Mouse (Mus musculus): Measurements from ENCODE around the gene Nr1d1.

Nr1d1 gene

DNA sequence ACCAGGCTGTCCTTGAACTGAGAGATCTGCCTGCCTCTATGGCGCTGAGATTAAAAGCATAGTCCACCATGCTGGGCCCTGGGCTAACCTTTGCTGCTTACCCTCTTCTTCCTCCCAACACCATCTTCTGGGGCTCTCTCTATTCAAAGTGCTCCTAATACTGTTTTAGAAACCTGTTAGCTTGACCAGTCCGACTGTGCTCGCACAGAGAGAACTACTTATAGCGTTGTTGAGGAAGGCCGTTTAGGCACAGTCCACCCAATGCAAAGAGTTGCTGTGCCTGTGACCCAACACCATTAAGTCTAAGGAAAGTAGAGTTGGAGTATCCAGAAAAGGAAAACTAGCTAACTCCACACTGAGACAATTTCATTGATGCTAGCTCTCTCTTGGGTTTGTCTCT is 13.0 kb upstream of the Nr1d1 start:
- DNase-seq (ENCODE audit: low spot score), result no peak

DNA sequence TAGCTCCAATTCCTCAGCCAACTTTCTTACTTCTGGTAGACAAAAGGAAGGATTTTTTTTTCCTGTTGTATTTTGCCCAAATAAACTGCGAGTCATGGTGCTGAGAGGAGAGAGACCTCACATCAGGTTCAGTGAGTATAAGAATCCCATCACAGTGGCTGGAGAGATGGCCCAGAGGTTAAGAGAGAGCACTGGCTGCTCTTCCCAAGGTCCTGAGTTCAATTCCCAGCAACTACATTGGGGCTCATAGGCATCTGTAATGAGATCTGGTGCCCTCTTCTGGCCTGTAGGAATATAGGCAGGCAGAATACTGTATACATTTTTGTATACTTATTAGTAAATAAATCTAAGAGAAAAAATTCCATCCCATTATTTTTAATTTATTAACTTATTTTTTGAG is 12.6 kb upstream of the Nr1d1 start:
- peak; percentile 49 for DNase-seq (ENCODE audit: low spot score)

DNA sequence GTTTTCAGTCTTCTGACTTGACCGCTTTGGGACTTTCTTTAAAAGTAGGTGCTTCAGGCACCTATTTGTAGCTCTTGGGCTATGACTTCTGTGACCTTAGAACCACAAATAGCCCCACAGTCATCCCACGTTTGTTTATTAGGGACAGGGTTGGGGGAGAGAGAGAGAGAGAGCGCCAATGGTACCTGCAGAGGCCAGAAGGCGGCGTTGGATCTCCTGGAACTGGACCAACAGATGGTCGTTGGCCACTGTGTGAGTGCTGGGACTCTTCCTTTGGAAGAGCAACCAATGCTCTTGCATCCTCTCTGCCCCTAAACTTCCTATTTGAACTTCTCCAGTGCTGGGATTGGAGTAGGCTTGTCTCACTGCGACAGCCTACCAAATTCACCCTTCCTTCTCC is 12.1 kb upstream of the Nr1d1 start:
- no peak for DNase-seq (ENCODE audit: low spot score)

DNA sequence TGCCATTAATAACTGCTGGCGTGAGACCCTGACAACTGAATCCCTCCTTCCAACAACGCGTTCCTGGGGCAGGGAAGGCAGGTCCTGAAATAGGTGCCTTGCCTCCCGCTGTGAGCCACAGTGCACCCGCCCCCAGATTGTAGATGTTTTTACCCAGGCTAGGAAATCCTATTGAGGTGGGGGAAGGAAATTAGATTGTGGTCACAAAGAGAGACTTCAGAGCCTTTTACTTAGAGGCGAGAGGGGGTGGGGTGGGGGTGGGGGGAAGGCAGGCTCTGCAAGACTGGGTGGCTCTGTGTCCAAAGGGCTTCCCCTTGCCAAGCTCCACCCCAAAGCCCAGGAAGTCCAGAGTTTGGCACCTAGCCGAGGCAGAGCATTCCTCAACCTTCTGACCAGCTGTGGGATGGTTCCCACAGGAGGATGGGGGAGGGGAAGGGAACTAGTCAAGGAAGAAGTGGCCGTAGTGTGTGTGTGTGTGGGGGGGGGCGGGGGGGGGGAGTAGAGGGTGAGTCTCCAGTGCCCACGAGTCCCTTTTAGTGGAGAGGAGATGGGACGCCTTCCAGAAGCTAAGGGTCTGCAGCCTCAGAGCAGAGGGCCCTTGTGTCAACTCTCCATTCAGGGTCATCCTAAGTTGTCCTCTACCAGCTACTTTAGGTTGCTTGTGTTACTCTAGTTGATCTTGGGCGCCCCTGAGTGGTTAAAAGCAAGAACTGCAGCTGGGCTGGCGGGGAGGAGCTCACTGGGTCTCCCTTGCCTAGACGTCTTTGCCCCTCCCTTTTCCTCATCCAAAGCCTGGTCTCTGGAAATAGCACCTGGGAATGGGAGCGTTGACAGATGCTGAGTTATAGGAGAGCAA is 11.5 kb upstream of the Nr1d1 start:
- peak; percentile 100 for DNase-seq (ENCODE audit: low spot score)

DNA sequence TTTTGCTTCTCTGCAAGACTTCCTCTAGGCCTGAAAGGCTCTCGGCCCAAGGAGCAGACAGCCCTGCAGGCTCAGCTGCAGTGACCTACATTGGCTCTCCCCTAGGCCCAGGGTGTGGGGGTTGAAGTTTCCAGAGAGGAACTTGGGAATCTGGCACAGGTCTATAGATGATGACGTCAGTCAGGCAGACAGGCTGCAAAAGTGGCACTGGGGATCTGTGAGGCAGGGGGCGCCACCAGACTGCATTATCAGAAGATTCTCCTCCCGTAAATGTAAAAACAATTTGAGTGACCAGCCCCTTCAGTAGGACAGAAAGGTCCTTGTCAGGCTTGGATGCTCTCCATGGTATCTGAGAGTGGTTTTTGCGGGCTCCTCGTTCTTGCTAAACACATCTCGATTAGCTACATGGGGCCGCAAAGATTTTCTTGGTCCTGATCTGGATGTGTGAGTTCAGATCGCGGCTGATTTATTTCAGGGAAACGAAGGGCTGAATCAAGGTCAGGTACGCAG is 10.7 kb upstream of the Nr1d1 start:
- peak; percentile 95 for DNase-seq (ENCODE audit: low spot score)

DNA sequence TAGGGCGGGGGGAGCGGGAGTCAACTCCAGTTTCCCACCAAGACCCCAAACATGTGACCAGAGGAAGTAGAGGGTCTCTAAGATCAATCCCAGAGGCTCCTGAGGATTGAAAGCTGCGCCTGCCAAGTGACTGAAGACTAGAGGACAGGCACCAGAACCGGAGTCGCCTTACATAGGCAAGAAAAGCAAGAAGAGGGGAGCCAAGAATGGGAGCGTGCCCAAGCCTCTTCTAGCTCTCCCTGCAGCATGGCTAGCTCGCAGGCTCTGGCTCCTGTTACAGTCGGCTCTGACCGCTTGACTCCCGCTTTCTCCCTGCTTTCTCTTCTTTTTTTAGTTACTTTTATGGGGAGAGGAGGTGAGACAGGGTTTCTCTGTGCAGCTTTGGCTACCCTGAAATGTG is 10.1 kb upstream of the Nr1d1 start:
- DNase-seq (ENCODE audit: low spot score), result peak; percentile 29

DNA sequence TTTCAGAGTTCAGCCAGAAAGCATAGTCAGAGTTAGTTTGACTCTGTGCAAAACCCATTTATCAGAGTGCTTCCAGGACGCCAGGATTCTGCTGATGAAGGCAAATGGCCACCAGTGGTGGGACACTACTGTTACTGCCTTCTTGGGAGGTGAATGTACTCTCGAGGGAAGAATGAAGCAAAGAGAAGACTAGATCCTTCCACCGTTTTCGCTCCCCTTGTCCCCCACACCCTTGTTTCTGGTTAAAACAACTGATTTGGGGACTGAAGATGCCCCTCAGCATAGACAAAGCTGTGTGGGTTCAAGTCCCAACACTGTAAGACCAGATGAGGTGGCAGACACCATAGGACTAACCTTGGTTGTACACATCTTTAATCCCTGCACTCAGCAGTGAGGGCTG is 9.0 kb upstream of the Nr1d1 start:
- peak; percentile 55 for DNase-seq (ENCODE audit: low spot score)

DNA sequence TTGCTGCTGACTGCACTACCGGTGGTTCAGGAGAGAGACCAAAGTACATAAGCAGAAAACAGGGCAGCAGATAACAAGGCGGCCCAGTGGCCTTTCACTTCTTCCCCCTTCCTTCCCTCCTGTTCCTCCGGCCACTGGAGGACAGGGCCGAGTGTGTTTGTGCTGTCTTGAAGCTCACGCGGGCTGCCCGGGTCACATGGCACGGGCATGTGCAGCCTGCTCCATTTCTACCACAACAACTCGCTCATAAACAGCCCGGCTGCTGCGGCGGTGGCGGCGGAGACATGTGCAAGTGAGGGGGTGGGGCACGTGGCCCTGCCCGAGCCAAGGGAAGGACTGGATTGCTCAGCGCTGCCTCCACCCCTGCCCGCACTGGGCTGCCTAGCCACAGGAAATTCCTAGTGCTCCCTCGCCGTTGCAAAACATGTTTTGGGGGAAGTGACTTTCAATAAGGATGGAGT is 8.1 kb upstream of the Nr1d1 start:
- DNase-seq (ENCODE audit: low spot score), result peak; percentile 98

DNA sequence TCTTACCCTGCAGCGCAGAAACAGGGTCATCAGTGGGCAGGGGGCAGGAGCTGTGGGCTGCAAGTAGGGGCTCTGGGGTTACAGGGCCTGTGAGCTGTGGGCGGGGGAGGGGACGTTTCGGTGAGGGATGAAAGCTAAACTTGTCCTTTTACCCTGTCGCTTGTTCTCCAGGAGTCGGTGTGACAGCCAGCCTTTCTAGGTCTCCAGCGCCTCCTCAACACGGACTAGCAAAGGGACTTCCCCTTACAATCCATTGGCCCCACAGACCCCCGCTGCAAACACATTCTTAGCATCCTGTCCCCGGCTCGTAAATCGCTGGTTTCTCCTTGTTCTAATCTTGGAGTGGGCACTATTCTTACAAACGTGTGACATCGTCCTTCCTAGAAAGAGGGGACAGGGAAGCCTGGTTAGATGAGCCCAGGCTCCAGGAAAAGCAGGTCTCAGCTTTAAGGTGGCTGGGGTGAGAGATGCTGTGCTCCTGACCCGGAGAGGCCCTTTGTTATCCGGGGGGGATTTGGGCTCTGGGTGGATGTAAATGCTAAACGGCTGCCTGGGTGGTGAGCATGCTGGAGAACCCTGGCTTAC is 7.6 kb upstream of the Nr1d1 start:
- peak; percentile 29 for DNase-seq (ENCODE audit: low spot score)

DNA sequence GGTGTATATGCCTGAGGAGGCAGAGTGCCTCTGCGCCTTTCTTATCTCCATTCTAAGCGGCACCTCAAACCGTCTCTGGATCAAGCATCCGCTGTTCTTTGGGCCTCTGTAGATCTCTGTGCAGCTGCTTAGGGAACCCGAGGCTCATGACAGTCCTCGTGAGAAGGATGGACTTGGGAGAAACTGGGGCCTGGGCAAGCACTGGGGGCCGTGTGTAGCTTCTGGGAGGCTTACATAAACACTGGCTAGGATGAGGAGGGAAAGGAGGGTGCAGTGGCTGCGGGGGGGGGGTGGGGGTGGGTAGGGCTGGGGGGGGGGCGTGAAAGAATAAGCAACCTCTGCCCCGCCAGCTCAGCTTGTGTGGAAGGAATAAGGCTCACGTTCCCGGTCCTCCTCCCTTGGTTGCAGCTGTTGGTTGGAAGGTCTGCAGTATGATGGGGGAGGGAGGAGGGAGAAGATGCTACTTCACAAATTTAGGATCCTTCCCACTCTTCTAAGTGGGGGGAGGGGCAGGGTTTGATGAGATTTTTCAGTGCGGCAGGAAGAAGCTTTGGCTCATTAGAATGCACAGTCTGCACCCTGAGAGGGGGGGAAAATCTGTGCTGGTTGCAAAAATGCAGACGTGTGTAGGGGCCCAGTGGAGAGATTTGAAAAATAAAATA is 6.8 kb upstream of the Nr1d1 start:
- peak; percentile 50 for DNase-seq (ENCODE audit: low spot score)

DNA sequence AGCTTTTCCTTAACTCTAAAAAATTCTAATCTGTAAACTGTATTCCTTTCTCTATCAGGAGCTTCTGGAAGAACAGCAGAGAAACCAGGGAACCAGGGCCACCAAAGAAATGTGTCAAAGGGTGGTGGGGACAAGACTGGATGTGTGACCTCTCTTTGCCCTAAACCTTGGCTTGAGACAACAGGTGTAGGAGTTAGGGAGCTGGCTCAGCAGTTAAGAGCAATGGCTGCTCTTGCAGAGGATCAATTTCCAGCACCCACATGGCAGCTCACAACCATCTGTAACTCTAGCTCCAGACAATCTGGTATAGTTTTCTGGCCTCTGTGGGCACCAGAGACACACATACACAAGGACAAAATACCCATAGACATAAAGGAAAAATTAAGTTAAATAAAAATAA is 2.8 kb upstream of the Nr1d1 start:
- no peak for DNase-seq (ENCODE audit: low spot score)

DNA sequence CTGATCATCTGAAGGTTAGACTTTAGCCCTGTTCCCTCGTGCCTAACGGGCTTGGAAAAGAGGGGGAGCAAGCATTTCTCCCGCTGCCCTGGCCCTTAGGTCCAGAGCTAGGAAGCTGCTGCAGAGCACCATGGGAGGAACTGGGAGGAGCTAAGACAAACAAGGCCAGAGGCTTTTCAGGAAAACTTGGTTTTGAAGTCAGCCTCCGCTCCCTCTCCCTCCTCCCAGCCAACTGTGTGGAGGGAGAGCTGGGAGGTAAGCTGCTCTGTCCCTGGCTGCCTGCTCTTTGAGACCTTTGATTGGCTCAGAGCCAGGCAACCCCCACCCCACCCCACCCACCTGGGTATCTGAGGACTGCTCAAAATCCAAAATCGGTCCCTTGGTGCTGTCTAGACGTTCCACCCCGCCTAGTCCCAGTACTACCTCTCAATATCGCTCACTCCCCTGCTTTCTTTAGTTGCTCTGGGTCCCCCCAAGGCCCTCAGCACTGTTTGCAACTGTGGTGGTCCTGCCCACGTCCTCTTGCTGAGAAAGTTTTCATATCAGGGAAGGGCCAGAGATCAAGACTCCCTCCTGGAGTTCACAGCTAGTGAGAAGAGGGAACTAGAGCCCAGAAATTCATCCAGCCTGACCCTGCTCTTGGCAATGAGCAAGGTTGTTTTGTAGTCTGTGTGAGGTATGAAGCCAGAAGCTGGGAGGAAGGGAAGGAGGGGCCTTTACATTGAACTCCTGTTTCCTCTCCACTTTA is 1.9 kb upstream of the Nr1d1 start:
- DNase-seq (ENCODE audit: low spot score), result peak; percentile 83

DNA sequence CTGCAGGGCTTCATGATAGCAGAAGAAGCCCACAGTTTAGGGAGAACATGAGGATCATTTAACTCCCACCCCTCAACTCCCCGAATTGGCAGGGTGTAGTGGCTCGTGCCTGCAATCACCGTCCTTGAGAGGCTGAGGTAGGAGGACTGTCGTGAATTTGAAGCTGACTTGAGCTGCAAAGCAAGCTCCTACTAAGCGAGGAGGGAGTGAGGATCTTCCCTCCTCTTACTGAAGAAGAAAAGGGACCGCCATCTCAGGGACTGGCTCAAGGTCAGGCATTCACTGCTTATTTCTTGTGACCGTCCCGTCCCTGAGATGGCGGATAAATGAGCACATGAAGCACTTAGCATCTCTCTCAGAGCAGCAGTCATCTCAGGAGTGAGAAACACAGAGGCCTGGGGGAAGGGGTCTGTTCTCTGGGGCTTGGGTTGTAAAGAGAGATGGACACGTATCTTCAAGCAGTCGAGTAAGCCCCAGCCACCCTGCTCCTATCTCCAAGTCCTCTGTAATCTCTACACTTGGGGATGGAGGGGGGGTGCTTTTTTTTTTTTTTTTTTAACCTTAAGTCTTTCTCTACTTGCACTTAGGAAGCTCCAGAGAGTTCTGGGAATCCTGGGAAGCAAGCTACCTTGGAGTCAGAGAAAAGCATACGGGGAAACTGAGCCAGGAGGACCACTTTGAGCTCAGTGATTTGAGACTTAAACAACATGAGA is 1.1 kb upstream of the Nr1d1 start:
- no peak for DNase-seq (ENCODE audit: low spot score)

DNA sequence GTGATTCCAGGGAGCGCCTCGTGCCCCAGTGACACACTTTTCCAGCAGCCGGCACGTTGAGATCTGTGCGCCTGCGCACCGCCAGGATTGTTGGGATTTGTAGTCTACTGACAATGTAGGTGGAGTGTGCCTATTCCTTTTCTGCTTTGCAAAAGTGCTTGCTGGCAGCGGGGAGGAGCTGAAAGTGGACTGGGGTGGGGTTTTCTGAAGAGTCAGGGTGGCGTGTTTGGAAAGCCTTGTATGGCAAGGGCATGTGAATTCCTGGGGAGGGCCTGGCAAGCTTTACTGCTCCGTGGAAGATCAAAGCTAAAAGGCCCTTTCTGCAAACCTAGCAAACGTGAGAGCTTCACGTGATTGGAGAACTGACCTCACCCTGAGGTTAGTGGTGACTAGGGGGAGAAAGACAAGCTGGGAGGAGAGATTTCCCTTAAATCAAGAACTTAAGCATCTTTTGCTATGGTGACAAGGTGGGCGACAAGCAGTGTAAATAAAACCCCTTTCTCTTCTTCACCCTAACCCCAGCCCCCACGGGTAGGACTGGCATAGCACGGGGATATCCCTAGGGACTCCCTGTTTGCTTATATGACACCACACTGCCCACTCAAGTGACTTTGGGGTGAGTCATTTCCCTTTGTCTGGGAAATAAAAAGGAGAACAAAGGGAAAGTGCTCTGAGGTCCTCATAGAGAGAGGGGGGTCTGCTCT is 367 bp upstream of the Nr1d1 start:
- peak; percentile 100 for DNase-seq (ENCODE audit: low spot score)

DNA sequence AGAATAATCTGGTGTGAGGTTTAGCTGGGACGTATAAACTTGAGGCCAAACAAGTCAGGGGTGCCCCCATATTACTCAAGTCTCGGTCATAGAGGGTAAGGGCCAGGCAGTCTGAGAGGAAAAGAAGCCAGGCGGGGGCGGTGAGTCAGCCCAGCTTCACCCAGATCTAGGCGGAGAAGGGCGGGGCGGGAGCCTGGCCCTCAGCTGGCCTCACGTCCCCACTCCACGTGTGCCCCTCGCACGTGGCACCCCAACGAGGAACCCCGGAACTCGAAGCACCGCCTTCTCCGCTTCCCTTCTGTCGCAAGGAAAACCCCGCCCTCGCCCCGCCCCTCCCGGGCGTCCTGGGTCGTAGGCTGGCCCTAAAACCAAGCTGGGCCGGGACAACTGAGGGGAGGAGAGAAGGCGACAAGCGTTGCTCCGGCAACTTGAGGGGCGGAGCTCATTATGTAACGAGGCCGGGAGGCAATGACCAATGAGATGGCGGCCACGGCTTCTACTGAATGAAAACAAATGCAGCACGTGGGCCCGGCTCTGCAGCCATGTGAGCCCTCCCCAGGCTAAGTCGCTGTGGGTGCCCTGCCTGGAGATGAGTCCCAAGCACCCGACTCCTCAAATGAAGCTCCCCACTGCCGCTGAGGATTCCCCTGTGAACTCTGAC is 1.4 kb downstream of the Nr1d1 start:
- DNase-seq (ENCODE audit: low spot score), result peak; percentile 100

DNA sequence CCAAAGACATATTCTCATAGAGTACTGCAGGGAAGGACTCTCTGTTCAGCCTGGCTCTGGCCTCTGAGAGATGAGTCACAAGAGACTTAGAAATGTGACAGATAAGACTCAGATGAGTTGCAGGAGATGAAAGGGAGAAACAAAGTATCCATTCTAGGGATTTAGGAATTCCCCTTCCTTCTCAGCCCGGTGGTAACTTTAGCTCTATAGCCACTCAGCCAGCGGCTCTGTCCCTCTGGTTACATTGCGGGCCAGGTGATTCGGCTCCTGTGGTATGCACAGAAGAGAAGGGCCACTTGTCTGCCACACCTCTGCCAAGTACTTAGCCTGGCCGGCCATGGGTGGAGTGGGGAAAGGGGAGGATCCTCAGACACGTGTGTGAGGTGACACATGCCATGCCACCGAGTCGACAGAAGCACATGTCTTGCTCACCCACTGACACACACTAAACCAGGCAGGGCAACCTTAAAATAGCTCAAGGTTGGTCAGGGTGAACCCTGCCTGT is 2.4 kb downstream of the Nr1d1 start:
- peak; percentile 84 for DNase-seq (ENCODE audit: low spot score)

DNA sequence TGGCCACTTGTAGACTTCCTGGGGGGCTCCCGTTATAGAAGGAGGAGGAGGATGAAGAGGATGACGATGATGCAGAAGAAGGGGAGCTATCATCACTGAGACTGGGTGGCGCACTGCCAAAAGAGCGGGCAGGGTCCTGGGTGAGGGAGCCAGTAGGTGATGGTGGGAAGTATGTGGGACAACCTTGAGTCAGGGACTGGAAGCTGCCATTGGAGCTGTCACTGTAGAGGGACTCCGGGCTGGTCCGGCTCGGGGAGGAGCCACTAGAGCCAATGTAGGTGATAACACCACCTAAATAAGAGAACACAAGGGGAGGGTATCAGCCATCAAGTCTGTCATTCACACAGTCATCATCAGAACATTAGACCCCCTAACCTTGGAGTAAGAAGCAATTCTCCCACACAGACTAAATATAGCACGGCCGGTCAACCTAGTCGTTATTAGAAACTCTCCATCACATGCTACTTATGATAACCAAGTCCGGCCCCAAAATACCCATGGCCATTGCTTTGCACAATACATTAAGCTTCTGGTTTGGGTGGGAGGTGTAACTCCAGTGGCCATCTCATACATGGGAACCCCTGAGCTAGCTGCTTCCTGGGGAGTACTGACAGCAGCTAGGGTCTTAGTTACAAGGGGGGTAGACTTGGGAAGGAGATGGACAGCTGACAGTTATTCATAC is 3.1 kb downstream of the Nr1d1 start:
- no peak for DNase-seq (ENCODE audit: low spot score)

DNA sequence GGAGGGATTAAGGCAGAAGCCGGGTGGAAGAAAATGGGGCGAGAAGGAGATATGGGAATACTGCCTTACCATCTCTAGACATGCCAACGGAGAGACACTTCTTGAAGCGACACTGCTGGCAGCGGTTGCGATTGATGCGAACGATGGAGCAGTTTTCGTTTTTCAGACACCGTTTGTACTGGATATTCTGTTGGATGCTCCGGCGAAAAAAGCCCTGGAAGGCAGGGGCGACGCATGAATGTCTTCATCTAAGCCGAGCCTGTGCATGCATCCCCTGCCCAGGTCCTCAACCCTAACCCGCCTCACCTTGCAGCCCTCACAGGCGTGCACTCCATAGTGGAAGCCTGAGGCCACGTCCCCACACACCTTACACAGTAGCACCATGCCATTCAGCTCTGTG is 4.0 kb downstream of the Nr1d1 start:
- DNase-seq (ENCODE audit: low spot score), result no peak
